Mouse (Mus musculus) heart, postnatal 0 days (tissue): Measurements from ENCODE around the gene Fgfr3. TPM values are rescaled to one million over a fixed set of nuclear protein-coding genes. Genes with fewer than 3 reads are reported as not detected.
A peak's percentile ranks its signal among the peaks of the same experiment; 100 is the strongest.

Experiments used
- ATAC-seq: fragments of 200-750 bp; cut with Nextera tagmentation; 2 replicates; pipeline ENCODE4 v1.8.0; 2017; ENCODE audit warnings: low read depth, moderate number of reproducible peaks, moderate library complexity; ENCODE audit not compliant: insufficient read depth
- DNase-seq: peaks from one replicate; pipeline ENCODE4 v3.0.0-alpha.2; 2016; ENCODE audit warnings: low spot score
- H3K27ac ChIP-seq: fragments of 300-500 bp; sonication (generic); 2 replicates; pipeline ENCODE4 v1.5.1; 2014; ENCODE audit warnings: low read depth, mild to moderate bottlenecking
- H3K27me3 ChIP-seq: fragments of 300-500 bp; sonication (generic); 2 replicates; pipeline ENCODE4 v1.6.1; 2014; ENCODE audit warnings: low read length, mixed read lengths; ENCODE audit not compliant: control insufficient read depth, insufficient read depth
- H3K36me3 ChIP-seq: fragments of 300-500 bp; sonication (generic); replicated peaks from 2 replicates; pipeline ENCODE4 v1.6.1; 2014; ENCODE audit warnings: low read length, mixed read lengths; ENCODE audit not compliant: control insufficient read depth, insufficient read depth
- H3K4me1 ChIP-seq: fragments of 300-500 bp; sonication (generic); 2 replicates; pipeline ENCODE4 v1.6.1; 2014; ENCODE audit warnings: antibody characterized with exemption; ENCODE audit not compliant: control insufficient read depth, insufficient read depth
- H3K4me2 ChIP-seq: fragments of 300-500 bp; sonication (generic); 2 replicates; pipeline ENCODE4 v1.6.1; 2014; ENCODE audit warnings: low read depth, mild to moderate bottlenecking, low read length, moderate library complexity
- H3K4me3 ChIP-seq: fragments of 300-500 bp; sonication (generic); 2 replicates; pipeline ENCODE4 v1.5.1; 2014; ENCODE audit warnings: low read depth, low read length
- H3K9ac ChIP-seq: fragments of 300-500 bp; sonication (generic); replicated peaks from 2 replicates; pipeline ENCODE4 v1.6.1; 2014; ENCODE audit warnings: low read depth, low read length, mixed read lengths
- H3K9me3 ChIP-seq: fragments of 300-500 bp; sonication (generic); replicated peaks from 2 replicates; pipeline ENCODE4 v1.6.1; 2016; ENCODE audit warnings: low read length; ENCODE audit not compliant: control insufficient read depth
- CTCF ChIP-seq: IDR thresholded peaks from 2 replicates; pipeline ENCODE4 v1.5.1; 2016; ENCODE audit warnings: antibody characterized with exemption, control low read depth, low read depth
- EP300 ChIP-seq: IDR thresholded peaks from 2 replicates; pipeline ENCODE4 v1.6.1; 2016; ENCODE audit warnings: antibody characterized with exemption, low read depth
- WGBS: fragments of 180-500 bp; shearing (Covaris S2); extraction: QIAGEN DNeasy Blood & Tissue Kit; methylation state at CpG from one replicate; pipeline ENCODE4 v1.1.7; 2014; 5-methylcytosine and 5-hydroxymethylcytosine counted together
- polyA plus RNA-seq: library from polyadenylated mRNA; unstranded; fragments of >200 nt; fragmentation: Nextera tagmentation; extraction: Ambion mirVana; gene quantifications from 2 replicates; pipeline ENCODE4 v1.2.1, GENCODE M21; 2015
- total RNA-seq: library from RNA; depleted of rRNA; stranded (reverse); fragments of >200 nt; gene quantifications from 2 replicates; pipeline ENCODE4 v1.2.3, GENCODE M21; 2014; ENCODE audit warnings: low replicate concordance

Gene Fgfr3
- total and polyA plus RNA-seq, 2 experiments from 2014 or later, result 2.0 to 19.8 TPM

GRCm38 (mm10) chr5:33731051-33731450 lies 9.6 kb downstream of the Fgfr3 start:
- DNase-seq (no peak), ATAC-seq (no peak)
- no peak overlapping the region for H3K4me2 ChIP-seq
- peaks cover 4% of the 10 kb centered on the region; the same call in 1 of the 2 replicates for H3K27me3 ChIP-seq
- no peaks in the 10 kb centered on the region for H3K4me1 ChIP-seq
- no peak overlapping the region for H3K9ac ChIP-seq
- WGBS, result 75% methylated on average over 21 of the region's 21 CpGs
- no peak for TF ChIP-seq EP300
- TF ChIP-seq CTCF, result no peak
- no peaks in the 10 kb centered on the region for H3K9me3 ChIP-seq
- H3K36me3 ChIP-seq, result no peaks in the 10 kb centered on the region
- H3K4me3 ChIP-seq, result no peak overlapping the region
- H3K27ac ChIP-seq, result no peak overlapping the region

- Histone ChIP-seq H3K4me3 (no peak overlapping the region), H3K4me2 (no peak overlapping the region), H3K27me3 (no peaks in the 10 kb centered on the region), H3K9ac (no peak overlapping the region), H3K27ac (no peak overlapping the region), H3K36me3 (no peaks in the 10 kb centered on the region), H3K4me1 (no peaks in the 10 kb centered on the region), H3K9me3 (no peaks in the 10 kb centered on the region)
- ATAC-seq, result no peak
- no peak for DNase-seq
- no peak for TF ChIP-seq CTCF
- no peak for TF ChIP-seq EP300
- 91% methylated on average over 12 of the region's 12 CpGs for WGBS
Measured at GRCm38 (mm10) chr5:33733837-33734236, 12.4 kb downstream of the Fgfr3 start.

DNA sequence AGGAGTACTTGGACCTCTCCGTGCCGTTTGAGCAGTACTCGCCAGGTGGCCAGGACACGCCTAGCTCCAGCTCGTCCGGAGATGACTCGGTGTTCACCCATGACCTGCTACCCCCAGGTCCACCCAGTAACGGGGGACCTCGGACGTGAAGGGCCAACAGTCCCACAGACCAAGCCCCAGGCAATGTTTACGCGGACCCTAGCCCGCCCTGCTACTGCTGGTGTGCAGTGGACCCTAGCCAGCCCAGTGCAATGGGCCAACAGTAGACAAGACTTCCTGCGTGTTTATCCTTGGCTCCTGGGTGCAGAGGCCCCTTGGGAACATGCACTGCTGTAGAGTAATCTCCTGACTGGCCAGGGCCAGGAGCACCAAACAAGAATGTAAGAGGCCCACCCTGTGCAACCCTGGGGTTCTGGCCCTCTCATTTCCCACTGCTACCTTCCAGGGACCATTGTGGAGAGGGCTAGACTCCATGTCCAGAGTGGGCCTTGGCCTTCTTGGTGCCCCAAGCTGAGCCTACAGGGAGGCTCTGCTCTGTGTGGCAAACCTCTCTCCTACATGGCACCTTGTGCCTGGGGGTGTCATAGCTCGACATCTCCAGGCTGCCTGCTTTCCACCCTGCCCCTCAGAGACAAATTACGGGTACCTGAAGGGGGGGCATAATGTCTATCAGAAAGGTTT lies 14.1 kb downstream of the Fgfr3 start:
- ATAC-seq (no peak), DNase-seq (no peak)
- no peak overlapping the region for H3K27ac ChIP-seq
- TF ChIP-seq EP300, result no peak
- TF ChIP-seq CTCF, result no peak
- no peak overlapping the region for H3K4me3 ChIP-seq
- H3K27me3 ChIP-seq, result no peaks in the 10 kb centered on the region
- H3K9me3 ChIP-seq, result no peaks in the 10 kb centered on the region
- 89% methylated on average over 16 of the region's 16 CpGs for WGBS
- no peak overlapping the region for H3K4me2 ChIP-seq
- no peaks in the 10 kb centered on the region for H3K36me3 ChIP-seq
- no peak overlapping the region for H3K9ac ChIP-seq
- H3K4me1 ChIP-seq, result no peaks in the 10 kb centered on the region

DNA sequence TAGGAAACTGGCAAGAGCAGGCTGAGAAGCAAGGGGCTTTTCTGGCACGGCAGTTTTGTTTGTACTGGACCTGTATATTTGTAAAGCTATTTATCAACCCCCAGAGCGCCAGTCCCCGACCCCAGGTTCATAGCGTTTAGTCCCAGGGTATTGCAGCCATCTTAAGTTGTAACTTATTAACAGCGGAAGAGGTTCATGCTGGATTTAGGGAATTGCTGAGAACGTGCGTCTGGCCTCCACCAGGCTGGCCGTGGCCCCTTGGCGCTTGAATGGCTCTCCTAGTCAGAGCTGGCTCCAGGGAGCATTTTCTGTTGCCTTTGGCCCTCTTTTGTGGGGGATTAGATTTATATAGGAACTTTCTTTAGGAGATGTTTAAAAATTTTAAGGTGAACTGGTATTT lies 14.8 kb downstream of the Fgfr3 start:
- DNase-seq (no peak), ATAC-seq (no peak)
- 78% methylated on average over 9 of the region's 9 CpGs for WGBS
- Histone ChIP-seq H3K27me3 (no peaks in the 10 kb centered on the region), H3K27ac (no peak overlapping the region), H3K9me3 (no peaks in the 10 kb centered on the region), H3K9ac (no peak overlapping the region), H3K36me3 (0 out of 2 replicates have a peak, but pooled peaks cover 2% of the 10 kb centered on the region), H3K4me1 (no peaks in the 10 kb centered on the region), H3K4me2 (no peak overlapping the region), H3K4me3 (no peak overlapping the region)
- TF ChIP-seq CTCF (no peak), EP300 (no peak)

DNA sequence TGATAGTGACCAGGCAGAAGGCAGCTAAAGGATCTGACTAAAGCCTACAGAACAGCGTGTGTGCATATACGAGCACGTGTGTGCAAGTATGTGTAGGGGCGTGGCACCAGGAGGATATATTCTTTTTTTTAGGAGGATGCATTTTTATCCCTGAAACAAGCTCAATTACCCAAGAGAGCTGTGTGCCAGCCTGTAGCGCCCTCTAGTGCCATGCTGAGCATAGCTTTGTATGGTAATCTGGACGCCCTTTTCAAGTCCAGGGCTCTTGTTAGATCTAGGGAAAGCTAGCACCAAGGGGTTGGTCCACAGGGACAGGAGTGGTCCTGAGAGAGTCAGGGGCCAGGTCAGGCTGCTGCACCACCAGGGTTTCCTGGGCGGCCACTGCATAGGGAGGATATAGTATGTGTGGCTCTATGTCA lies 16.4 kb downstream of the Fgfr3 start:
- H3K4me1 ChIP-seq, result no peaks in the 10 kb centered on the region
- H3K4me2 ChIP-seq, result no peak overlapping the region
- ATAC-seq (peak; percentile 60; the same call in 1 of the 2 replicates), DNase-seq (peak; percentile 70)
- no peaks in the 10 kb centered on the region for H3K27me3 ChIP-seq
- H3K9me3 ChIP-seq, result no peaks in the 10 kb centered on the region
- peak; percentile 91 for TF ChIP-seq CTCF
- TF ChIP-seq EP300, result no peak
- peaks cover 16% of the 10 kb centered on the region; the same call in 1 of the 2 replicates for H3K36me3 ChIP-seq
- H3K9ac ChIP-seq, result no peak overlapping the region
- 19% methylated on average over 7 of the region's 7 CpGs for WGBS
- H3K4me3 ChIP-seq, result no peak overlapping the region
- no peak overlapping the region for H3K27ac ChIP-seq

GRCm38 (mm10) chr5:33738341-33738740 lies 16.9 kb downstream of the Fgfr3 start:
- TF ChIP-seq CTCF, result no peak
- no peak for TF ChIP-seq EP300
- H3K27ac ChIP-seq, result no peak overlapping the region
- no peak for ATAC-seq

More at GRCm38 (mm10) chr5:33738341-33738740, 16.9 kb downstream of the Fgfr3 start:
- no peak overlapping the region for H3K4me2 ChIP-seq
- H3K4me3 ChIP-seq, result no peak overlapping the region
- H3K9ac ChIP-seq, result no peak overlapping the region
- 0 out of 2 replicates have a peak, but pooled peaks cover under 1% of the 10 kb centered on the region for H3K4me1 ChIP-seq
- no peak for DNase-seq
- no peaks in the 10 kb centered on the region for H3K9me3 ChIP-seq
- H3K27me3 ChIP-seq, result no peaks in the 10 kb centered on the region
- peaks cover 20% of the 10 kb centered on the region; the same call in 1 of the 2 replicates for H3K36me3 ChIP-seq
